Mouse (Mus musculus): Measurements from ENCODE around the gene St7.

GRCm38 (mm10) chr6:17824735-17825134, 132.0 kb downstream of the St7 start:
- TF ChIP-seq CTCF (IDR thresholded peaks at IDR 0.05) = no peak
- no peak for TF ChIP-seq EP300 (IDR thresholded peaks at IDR 0.05)

All from lung, postnatal 0 days (tissue).